Comparison of ENCODE assay signal across 22 mouse cellular contexts in genomic region chr9:43782401-43782800, GRCm38 (mm10).
"Had no signal": no experiment of that assay in that cellular context is flagged by ENCODE, and none has a peak within 500 bp of the region (broad histone marks: within the 10 kb centered on the region; RNA-seq: fewer than 3 reads in every experiment).

No protein-coding gene starts in this region.

- H3K4me2 ChIP-seq: limb, embryonic 13.5 days; liver, embryonic 11.5 days; lung, embryonic 15.5 days; midbrain, embryonic 13.5 days; neural tube, embryonic 13.5 days; stomach, embryonic 15.5 days had no signal

- H3K4me3 ChIP-seq: limb, embryonic 13.5 days; lung, embryonic 15.5 days; megakaryocyte, embryonic 14.5 days; midbrain, embryonic 10.5 days; midbrain, embryonic 13.5 days; myocyte; neural tube, embryonic 13.5 days; stomach, embryonic 15.5 days had no signal

- H3K27me3 ChIP-seq: limb, embryonic 13.5 days; lung, embryonic 15.5 days; midbrain, embryonic 13.5 days; neural tube, embryonic 13.5 days; stomach, embryonic 15.5 days had no signal

- H3K9ac ChIP-seq: limb, embryonic 13.5 days; liver, embryonic 14.5 days; lung, embryonic 15.5 days; midbrain, embryonic 13.5 days; neural tube, embryonic 13.5 days; stomach, embryonic 15.5 days had no signal

- H3K27ac ChIP-seq: kidney, postnatal 0 days; limb, embryonic 13.5 days; liver, embryonic 14.5 days; lung, embryonic 15.5 days; midbrain, embryonic 13.5 days; neural tube, embryonic 13.5 days had no signal

- H3K9me3 ChIP-seq: limb, embryonic 13.5 days; lung, embryonic 15.5 days; megakaryocyte, embryonic 14.5 days; midbrain, embryonic 10.5 days; midbrain, embryonic 13.5 days; neural tube, embryonic 13.5 days; stomach, embryonic 15.5 days had no signal

- ATAC-seq: midbrain, embryonic 13.5 days; midbrain, embryonic 16.5 days had no signal

- H3K36me3 ChIP-seq: limb, embryonic 13.5 days; lung, embryonic 15.5 days; midbrain, embryonic 10.5 days; midbrain, embryonic 13.5 days; neural tube, embryonic 13.5 days; stomach, embryonic 15.5 days had no signal

- DNase-seq: kidney, adult 11 months; kidney, postnatal 25 days; left cerebral cortex, postnatal 4 days; lung, adult 18-20 months; lung, postnatal 36 days; right cerebral cortex, postnatal 25 days; spleen, adult 18-20 months; thymus, adult 2 months; thymus, postnatal 14 days; thymus, postnatal 4 days had no signal
